Mouse (Mus musculus): Measurements from ENCODE around the gene Lcmt2. TPM values are rescaled to one million over a fixed set of nuclear protein-coding genes. Genes with fewer than 3 reads are reported as not detected.

Lcmt2 gene
- polyA plus RNA-seq (2017; shearing (Covaris generic)) = 13.1 TPM

DNA sequence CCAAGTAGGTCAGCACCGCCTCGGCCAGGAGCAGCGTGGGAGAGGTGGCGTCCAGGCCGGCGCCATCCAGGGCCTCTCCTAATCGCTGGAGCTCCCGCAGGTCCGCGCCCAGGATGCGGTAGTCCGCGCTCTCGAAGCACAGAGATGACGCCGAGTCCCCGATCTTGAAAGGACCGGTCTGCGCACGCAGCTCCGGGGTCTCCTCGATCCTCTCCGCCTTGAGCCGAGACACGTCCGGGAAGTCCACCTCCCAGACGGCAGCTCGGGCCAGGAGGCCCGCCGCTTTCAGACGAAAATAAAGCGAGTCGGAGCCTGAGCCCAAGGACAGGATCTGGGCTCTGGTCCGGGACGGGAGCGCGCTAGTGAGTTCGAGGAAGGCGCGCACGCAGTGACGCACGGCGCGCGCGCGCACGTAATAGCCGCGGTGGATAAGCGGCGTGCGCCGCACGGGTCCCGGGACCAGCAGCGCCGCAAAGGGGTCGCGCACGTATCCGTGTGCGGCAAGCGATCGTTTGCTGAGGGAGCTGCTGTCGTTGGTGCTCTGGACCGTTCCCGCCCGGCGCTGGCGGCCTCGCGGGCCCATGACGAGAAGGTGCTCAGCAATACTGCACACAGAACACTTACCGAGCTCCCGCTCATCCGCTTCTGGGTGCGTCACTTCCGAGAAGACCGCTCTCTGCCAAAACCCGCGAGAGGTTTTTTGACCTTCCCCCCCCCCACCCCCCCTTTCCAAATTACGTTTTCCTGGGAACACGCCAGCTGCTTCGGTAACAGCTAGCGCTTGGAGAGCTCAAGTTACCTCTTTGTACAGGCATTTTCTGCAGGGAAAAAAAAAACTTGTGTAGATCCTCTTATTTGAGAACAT lies at the start of gene Lcmt2, which contains the start of gene Adal:
Lcmt2 (minus strand) TSS at position 636 of the 865 bp plus-strand sequence.
Adal (plus strand) TSS at position 411 of the 865 bp plus-strand sequence.

DNA sequence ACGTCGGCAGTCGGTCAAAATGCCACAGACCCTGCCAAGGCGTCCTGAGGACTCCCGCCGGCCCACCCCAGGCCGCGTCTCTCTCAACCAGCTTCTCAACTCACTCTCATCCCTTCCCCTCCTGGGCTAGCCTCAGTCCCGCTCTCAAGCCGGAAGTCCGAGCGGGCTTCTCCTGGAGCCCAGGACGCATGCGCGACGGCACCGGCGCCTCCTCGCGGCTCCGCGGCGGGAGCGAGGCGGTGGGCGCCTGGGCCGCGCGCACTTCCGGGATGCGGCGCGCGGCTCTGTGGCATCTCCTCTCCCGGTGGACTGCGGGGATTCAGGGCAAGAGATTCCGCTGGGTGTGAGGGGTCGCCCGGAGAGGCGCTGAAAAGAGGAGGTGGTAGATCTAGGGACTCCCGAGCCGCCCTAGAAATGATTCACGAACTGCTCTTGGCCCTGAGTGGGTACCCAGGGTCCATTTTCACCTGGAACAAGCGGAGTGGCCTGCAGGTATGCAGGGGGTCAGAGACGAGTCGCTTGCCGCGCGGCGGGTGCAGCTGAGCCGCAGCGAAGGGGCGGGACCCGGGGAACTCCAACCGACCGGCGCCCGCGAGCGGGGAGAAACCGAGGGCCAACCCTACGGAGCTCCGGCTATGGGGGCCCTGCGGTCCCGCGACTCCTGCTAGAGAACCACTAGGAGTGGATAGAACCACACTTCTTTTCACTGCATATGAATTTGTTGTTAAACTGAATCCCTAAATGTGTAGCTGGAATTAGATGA lies 30.7 kb upstream of the Lcmt2 start, which contains the start of gene Zscan29:
Zscan29 (minus strand) TSS at position 146 of the 763 bp plus-strand sequence.

DNA sequence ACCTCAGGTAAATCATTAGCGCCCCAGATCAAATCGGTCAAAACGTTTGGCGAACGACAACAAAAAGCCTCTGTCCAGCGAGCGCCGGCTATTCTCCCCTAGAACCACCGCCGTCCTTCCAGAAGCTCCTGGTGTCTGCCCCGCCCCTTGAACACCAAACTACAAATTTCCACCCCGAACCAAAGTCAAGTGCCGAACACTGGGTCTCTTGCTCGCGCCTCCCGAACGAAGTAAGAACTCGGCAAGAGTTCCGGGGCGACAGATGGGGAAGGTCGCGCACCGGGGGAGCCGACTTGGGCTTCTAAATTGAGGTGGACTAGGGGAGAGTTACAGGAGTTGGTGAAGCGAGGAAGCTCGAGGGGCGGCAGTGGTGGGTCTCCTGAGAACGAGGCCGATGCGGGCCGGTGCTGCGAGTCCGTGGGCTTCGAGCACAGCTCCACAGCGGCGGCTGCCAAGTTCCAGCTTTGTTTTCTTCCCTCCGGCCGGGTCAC lies 30.1 kb upstream of the Lcmt2 start, which contains the start of gene Tubgcp4:
Tubgcp4 (plus strand) TSS at position 174 of the 491 bp plus-strand sequence.

DNA sequence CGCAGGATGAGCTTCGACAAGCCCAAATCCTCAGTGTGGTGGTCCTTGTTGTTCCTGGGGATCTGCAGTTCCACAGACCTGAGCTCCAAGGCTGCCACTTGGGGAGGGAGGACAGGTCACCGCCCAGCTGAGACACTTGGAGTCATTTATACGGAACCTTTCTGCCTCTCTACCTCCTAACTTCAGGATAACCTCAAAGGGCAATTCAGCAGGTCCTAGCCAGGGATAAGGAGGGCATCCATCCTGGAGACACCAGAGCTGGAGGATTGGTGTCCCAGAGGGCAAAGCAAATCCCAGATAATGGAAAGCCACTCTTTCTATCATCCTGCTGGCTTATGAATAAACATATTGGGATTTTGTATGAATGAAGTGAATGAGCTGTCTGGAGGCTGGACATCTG lies 30.8 kb downstream of the Lcmt2 start, which contains the start of gene Tgm7:
Tgm7 (minus strand) TSS at position 101 of the 400 bp plus-strand sequence.

DNA sequence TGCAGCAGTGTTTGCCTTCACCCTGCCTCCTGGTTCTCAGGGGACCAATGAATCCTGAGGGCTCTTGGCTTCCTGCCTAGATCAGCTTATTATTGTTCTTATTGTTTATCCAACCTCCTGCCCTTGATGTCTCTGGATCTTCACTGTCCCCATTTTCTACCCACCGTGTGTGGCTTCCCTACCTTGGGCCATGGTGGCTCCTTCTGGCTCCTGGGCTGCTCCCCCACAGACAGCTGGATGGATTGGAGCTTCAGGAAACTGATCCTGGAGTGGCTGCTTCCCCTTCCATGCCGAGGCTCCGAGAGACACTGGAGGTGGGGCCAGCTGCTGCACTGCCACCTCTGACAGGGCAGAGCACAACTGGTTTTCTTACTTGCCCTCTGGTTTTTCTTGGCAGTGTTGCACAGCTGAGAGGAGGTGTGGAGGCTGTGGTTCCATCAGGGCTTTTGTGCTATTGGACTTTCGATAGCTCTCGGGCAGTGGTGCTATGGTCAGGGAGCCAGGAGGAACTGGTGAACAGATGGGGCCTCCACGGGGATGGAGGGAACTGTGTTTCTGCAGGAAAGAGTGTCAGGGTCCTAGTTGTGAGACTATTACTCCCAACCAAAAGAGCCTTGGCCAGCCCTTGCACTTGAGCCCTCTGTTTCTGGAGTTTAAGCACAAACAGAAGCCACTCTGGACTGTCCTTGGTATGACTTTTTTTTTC lies 54.8 kb downstream of the Lcmt2 start, which contains the start of gene Tgm5:
Tgm5 (minus strand) TSS at position 362 of the 706 bp plus-strand sequence.

Other genes with a start within 250 kb of the Lcmt2 start
- gene Ubr1, start 169.9 kb downstream of the Lcmt2 start, polyA plus RNA-seq (2017; shearing (Covaris generic)) = 62.4 TPM
- gene Tmem62, start 163.6 kb downstream of the Lcmt2 start, polyA plus RNA-seq (2017; shearing (Covaris generic)) = 13.0 TPM
- gene Ccndbp1, start 132.2 kb downstream of the Lcmt2 start, polyA plus RNA-seq (2017; shearing (Covaris generic)) = 161 TPM
- gene Epb42, start 103.6 kb downstream of the Lcmt2 start, polyA plus RNA-seq (2017; shearing (Covaris generic)) = 0.92 TPM
- not detected for gene Tgm5, start 54.8 kb downstream of the Lcmt2 start, polyA plus RNA-seq (2017; shearing (Covaris generic))
- not detected for gene Tgm7, start 30.9 kb downstream of the Lcmt2 start, polyA plus RNA-seq (2017; shearing (Covaris generic))
- 17.0 TPM for gene Adal, start 225 bp downstream of the Lcmt2 start, polyA plus RNA-seq (2017; shearing (Covaris generic))
- 105 TPM for gene Tubgcp4, start 30.0 kb upstream of the Lcmt2 start, polyA plus RNA-seq (2017; shearing (Covaris generic))
- 71.9 TPM for gene Zscan29, start 30.5 kb upstream of the Lcmt2 start, polyA plus RNA-seq (2017; shearing (Covaris generic))
- gene Trp53bp1, start 130.8 kb upstream of the Lcmt2 start, polyA plus RNA-seq (2017; shearing (Covaris generic)) = 82.4 TPM
- 0.06 TPM for gene Map1a, start 148.9 kb upstream of the Lcmt2 start, polyA plus RNA-seq (2017; shearing (Covaris generic))
- 15.4 TPM for gene Ppip5k1, start 214.7 kb upstream of the Lcmt2 start, polyA plus RNA-seq (2017; shearing (Covaris generic))
- not detected for gene Ckmt1, start 217.1 kb upstream of the Lcmt2 start, polyA plus RNA-seq (2017; shearing (Covaris generic))
- 0.16 TPM for gene Strc, start 246.5 kb upstream of the Lcmt2 start, polyA plus RNA-seq (2017; shearing (Covaris generic))

All from activated CD4-positive, CD25-positive, alpha-beta regulatory T cell, adult 9 weeks (primary cell).